Mouse (Mus musculus): ENCODE data around the gene 4930447C04Rik. TPM values are rescaled to one million over a fixed set of nuclear protein-coding genes. Genes with fewer than 3 reads are reported as not detected.

The 4930447C04Rik gene
- polyA plus RNA-seq, 1 experiment = not detected

GRCm38 (mm10) chr12:72852264-72852663, 88.3 kb downstream of the 4930447C04Rik start:
- no peak for TF ChIP-seq CTCF (IDR thresholded peaks at IDR 0.05; ENCODE audit: extremely low read depth, insufficient read length, insufficient replicate concordance, low read depth, low read length)
- no peak for TF ChIP-seq POLR2A (IDR thresholded peaks at IDR 0.05; ENCODE audit: low read depth, low read length)
- 57% methylated on average over 6 of the region's 6 CpGs for WGBS
- peaks cover 30% of the 10 kb centered on the region for H3K27me3 ChIP-seq (ENCODE audit: control insufficient read depth, insufficient read depth, low read length)
- H3K27ac ChIP-seq (ENCODE audit: insufficient read depth, low read depth, low read length) = no peak overlapping the region
- no peak overlapping the region for H3K4me3 ChIP-seq (ENCODE audit: low read depth, low read length)
- H3K36me3 ChIP-seq (ENCODE audit: control insufficient read depth, insufficient read depth, low read length) = no peaks in the 10 kb centered on the region
- H3K4me1 ChIP-seq (ENCODE audit: control insufficient read depth, insufficient read depth, insufficient read length, low read length) = no peaks in the 10 kb centered on the region

GRCm38 (mm10) chr12:72850146-72850545, 90.4 kb downstream of the 4930447C04Rik start:
- Histone ChIP-seq H3K27me3 (ENCODE audit: control insufficient read depth, insufficient read depth, low read length) (peaks cover 29% of the 10 kb centered on the region), H3K36me3 (ENCODE audit: control insufficient read depth, insufficient read depth, low read length) (no peaks in the 10 kb centered on the region), H3K4me1 (ENCODE audit: control insufficient read depth, insufficient read depth, insufficient read length, low read length) (no peaks in the 10 kb centered on the region), H3K27ac (ENCODE audit: insufficient read depth, low read depth, low read length) (no peak overlapping the region), H3K4me3 (ENCODE audit: low read depth, low read length) (no peak overlapping the region)
- no peak for TF ChIP-seq POLR2A (IDR thresholded peaks at IDR 0.05; ENCODE audit: low read depth, low read length)
- TF ChIP-seq CTCF (IDR thresholded peaks at IDR 0.05; ENCODE audit: extremely low read depth, insufficient read length, insufficient replicate concordance, low read depth, low read length) = no peak
- WGBS = 52% methylated on average over 9 of the region's 9 CpGs

- H3K4me3 ChIP-seq (ENCODE audit: low read depth, low read length) = no peak overlapping the region
- no peak overlapping the region for H3K27ac ChIP-seq (ENCODE audit: insufficient read depth, low read depth, low read length)
- no peaks in the 10 kb centered on the region for H3K36me3 ChIP-seq (ENCODE audit: control insufficient read depth, insufficient read depth, low read length)
- H3K27me3 ChIP-seq (ENCODE audit: control insufficient read depth, insufficient read depth, low read length) = peaks cover 10% of the 10 kb centered on the region
- no peak for TF ChIP-seq POLR2A (IDR thresholded peaks at IDR 0.05; ENCODE audit: low read depth, low read length)
- TF ChIP-seq CTCF (IDR thresholded peaks at IDR 0.05; ENCODE audit: extremely low read depth, insufficient read length, insufficient replicate concordance, low read depth, low read length) = peak; percentile 31; the same call in 1 of the 2 replicates
- WGBS = 30% methylated on average over 7 of the region's 7 CpGs
- H3K4me1 ChIP-seq (ENCODE audit: control insufficient read depth, insufficient read depth, insufficient read length, low read length) = 0 out of 2 replicates have a peak, but pooled peaks cover 4% of the 10 kb centered on the region
These were observed 92.8 kb downstream of the 4930447C04Rik start for GRCm38 (mm10) chr12:72847725-72848124.

GRCm38 (mm10) chr12:72845946-72846345, 94.6 kb downstream of the 4930447C04Rik start:
- Histone ChIP-seq H3K4me3 (ENCODE audit: low read depth, low read length) (no peak overlapping the region), H3K27me3 (ENCODE audit: control insufficient read depth, insufficient read depth, low read length) (peaks cover 10% of the 10 kb centered on the region), H3K36me3 (ENCODE audit: control insufficient read depth, insufficient read depth, low read length) (no peaks in the 10 kb centered on the region), H3K27ac (ENCODE audit: insufficient read depth, low read depth, low read length) (no peak overlapping the region), H3K4me1 (ENCODE audit: control insufficient read depth, insufficient read depth, insufficient read length, low read length) (0 out of 2 replicates have a peak, but pooled peaks cover 4% of the 10 kb centered on the region)
- TF ChIP-seq CTCF (IDR thresholded peaks at IDR 0.05; ENCODE audit: extremely low read depth, insufficient read length, insufficient replicate concordance, low read depth, low read length) = no peak
- TF ChIP-seq POLR2A (IDR thresholded peaks at IDR 0.05; ENCODE audit: low read depth, low read length) = no peak
- WGBS = 16% methylated on average over 10 of the region's 10 CpGs

- TF ChIP-seq POLR2A (IDR thresholded peaks at IDR 0.05; ENCODE audit: low read depth, low read length) = no peak
- TF ChIP-seq CTCF (IDR thresholded peaks at IDR 0.05; ENCODE audit: extremely low read depth, insufficient read length, insufficient replicate concordance, low read depth, low read length) = no peak
- H3K4me1 ChIP-seq (ENCODE audit: control insufficient read depth, insufficient read depth, insufficient read length, low read length) = 0 out of 2 replicates have a peak, but pooled peaks cover 4% of the 10 kb centered on the region
- peak overlapping the region; percentile 40 for H3K4me3 ChIP-seq (ENCODE audit: low read depth, low read length)
- WGBS = 5% methylated on average over 12 of the region's 12 CpGs
- H3K36me3 ChIP-seq (ENCODE audit: control insufficient read depth, insufficient read depth, low read length) = no peaks in the 10 kb centered on the region
- H3K27me3 ChIP-seq (ENCODE audit: control insufficient read depth, insufficient read depth, low read length) = peaks cover 5% of the 10 kb centered on the region; the same call in 1 of the 2 replicates
- H3K27ac ChIP-seq (ENCODE audit: insufficient read depth, low read depth, low read length) = peak overlapping the region; percentile 64
These were observed 96.5 kb downstream of the 4930447C04Rik start for GRCm38 (mm10) chr12:72843973-72844620.

- peaks cover 5% of the 10 kb centered on the region; the same call in 1 of the 2 replicates for H3K27me3 ChIP-seq (ENCODE audit: control insufficient read depth, insufficient read depth, low read length)
- 48% methylated on average over 4 of the region's 4 CpGs for WGBS
- no peaks in the 10 kb centered on the region for H3K36me3 ChIP-seq (ENCODE audit: control insufficient read depth, insufficient read depth, low read length)
- TF ChIP-seq POLR2A (IDR thresholded peaks at IDR 0.05; ENCODE audit: low read depth, low read length) = no peak
- TF ChIP-seq CTCF (IDR thresholded peaks at IDR 0.05; ENCODE audit: extremely low read depth, insufficient read length, insufficient replicate concordance, low read depth, low read length) = no peak
- H3K4me3 ChIP-seq (ENCODE audit: low read depth, low read length) = no peak overlapping the region
- H3K27ac ChIP-seq (ENCODE audit: insufficient read depth, low read depth, low read length) = peak overlapping the region; percentile 64
- 0 out of 2 replicates have a peak, but pooled peaks cover 4% of the 10 kb centered on the region for H3K4me1 ChIP-seq (ENCODE audit: control insufficient read depth, insufficient read depth, insufficient read length, low read length)
These were observed 97.0 kb downstream of the 4930447C04Rik start for GRCm38 (mm10) chr12:72843555-72843954.

GRCm38 (mm10) chr12:72843135-72843534, 97.4 kb downstream of the 4930447C04Rik start:
- H3K27me3 ChIP-seq (ENCODE audit: control insufficient read depth, insufficient read depth, low read length) = peaks cover 1% of the 10 kb centered on the region; the same call in 1 of the 2 replicates
- no peak overlapping the region for H3K27ac ChIP-seq (ENCODE audit: insufficient read depth, low read depth, low read length)
- 0 out of 2 replicates have a peak, but pooled peaks cover 4% of the 10 kb centered on the region for H3K4me1 ChIP-seq (ENCODE audit: control insufficient read depth, insufficient read depth, insufficient read length, low read length)
- no peak for TF ChIP-seq POLR2A (IDR thresholded peaks at IDR 0.05; ENCODE audit: low read depth, low read length)
- peak; percentile 44; the same call in 1 of the 2 replicates for TF ChIP-seq CTCF (IDR thresholded peaks at IDR 0.05; ENCODE audit: extremely low read depth, insufficient read length, insufficient replicate concordance, low read depth, low read length)
- H3K36me3 ChIP-seq (ENCODE audit: control insufficient read depth, insufficient read depth, low read length) = no peaks in the 10 kb centered on the region
- no peak overlapping the region for H3K4me3 ChIP-seq (ENCODE audit: low read depth, low read length)
- 85% methylated on average over 4 of the region's 4 CpGs for WGBS
